Mouse (Mus musculus) frontal cortex, adult 2 months (tissue): Measurements from ENCODE around the gene Tube1. TPM values are rescaled to one million over a fixed set of nuclear protein-coding genes. Genes with fewer than 3 reads are reported as not detected.

Experiments
- DNase-seq, 2 experiments: peaks; one replicate each; pipeline ENCODE4 v3.0.0; 2022; ENCODE audit warnings: low spot score in 1 of 2; ENCODE audit errors: extremely low spot score in 1 of 2
- polyA plus RNA-seq: library from polyadenylated mRNA; depleted of rRNA; stranded (reverse); fragments of >200 nt; gene quantifications from 2 replicates; pipeline ENCODE4 v1.2.3, GENCODE M21; 2012; rRNA removed

Tube1 gene
- polyA plus RNA-seq: 4.3 and 4.4 TPM in 2 replicates

DNA sequence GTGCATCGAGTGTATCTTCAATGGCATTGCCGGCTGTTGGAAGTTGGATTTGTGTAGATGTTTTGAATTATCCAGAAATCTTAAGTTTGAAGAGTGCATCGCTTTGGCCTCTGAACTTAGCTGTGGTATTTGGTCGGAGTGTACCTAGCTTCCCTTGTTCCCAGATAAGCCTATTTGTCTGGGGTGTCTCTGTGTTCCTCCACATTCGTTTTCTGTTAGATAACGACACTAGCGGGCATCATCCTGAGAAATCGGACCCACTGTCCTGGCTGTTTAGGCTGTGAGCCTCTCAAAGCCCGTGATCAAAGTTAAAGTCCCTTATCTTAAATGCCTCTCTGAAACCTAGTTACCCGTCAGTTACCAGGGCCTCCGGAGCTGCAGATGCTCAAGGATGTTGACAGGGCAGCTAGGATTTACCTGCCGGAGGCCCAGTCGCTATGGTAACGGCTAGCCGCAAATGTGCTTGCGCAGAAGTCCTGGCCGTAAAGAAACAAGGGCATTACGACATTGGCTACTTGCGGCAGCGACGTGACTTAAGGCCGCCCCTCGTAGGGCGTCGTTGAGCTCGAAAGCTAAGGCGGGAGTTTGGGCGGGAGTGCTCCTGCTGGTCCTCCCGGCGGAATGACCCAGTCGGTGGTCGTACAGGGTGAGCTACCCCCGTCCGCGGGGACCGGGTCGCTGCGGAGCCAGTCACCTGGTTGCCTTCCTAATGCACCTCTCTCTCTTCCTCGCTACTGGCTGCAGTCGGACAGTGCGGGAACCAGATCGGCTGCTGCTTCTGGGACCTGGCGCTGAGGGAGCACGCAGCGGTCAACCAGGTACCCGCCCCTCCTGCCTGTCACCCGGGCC lies at the start of gene Tube1, which contains the start of gene Fam229b:
TSS of gene Tube1 (plus strand) at position 515 of the 849 bp plus-strand sequence.
TSS of gene Fam229b (minus strand) at position 453 of the 849 bp plus-strand sequence.
- DNase-seq: peak; percentile 95 to 96

DNA sequence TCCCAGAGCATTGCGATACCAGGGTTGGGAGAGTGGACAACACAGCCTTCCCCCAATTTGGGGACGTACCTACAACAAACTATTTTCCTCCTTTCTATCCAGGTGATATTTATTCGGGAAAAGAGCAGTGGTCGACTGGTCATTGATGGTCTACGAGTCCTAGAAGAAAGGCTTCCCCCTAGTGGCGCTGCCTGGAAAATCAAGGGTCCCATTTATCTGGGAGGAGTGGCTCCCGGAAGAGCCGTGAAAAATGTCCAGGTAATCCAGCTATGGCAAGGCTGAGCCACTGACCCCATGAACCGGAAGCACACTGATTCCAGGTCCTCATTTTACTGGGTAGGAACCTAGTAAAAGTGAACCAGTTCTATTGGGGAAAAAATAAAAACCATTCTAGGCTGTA lies 36.8 kb upstream of the Tube1 start:
- DNase-seq: peak in 1 of 2 experiments; percentile 45

DNA sequence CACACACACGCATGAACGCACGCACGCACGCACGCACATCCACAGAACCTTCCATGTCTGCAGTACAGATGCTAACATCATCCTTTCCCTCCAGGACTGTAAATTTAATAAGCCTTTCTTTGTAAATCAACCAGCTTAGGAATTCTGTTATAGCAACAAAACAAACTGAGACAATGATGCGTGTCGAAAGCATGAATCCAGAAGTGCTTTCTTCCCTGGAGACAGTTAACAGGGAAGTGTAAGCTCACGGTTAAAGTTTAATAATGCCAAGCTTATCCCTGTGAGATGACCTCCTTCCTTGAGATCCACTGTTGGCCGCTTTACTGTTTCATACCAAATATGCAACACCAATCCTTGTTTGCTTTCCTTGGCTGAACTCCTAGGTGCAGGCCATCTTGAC lies 35.0 kb upstream of the Tube1 start:
- no peak for DNase-seq

DNA sequence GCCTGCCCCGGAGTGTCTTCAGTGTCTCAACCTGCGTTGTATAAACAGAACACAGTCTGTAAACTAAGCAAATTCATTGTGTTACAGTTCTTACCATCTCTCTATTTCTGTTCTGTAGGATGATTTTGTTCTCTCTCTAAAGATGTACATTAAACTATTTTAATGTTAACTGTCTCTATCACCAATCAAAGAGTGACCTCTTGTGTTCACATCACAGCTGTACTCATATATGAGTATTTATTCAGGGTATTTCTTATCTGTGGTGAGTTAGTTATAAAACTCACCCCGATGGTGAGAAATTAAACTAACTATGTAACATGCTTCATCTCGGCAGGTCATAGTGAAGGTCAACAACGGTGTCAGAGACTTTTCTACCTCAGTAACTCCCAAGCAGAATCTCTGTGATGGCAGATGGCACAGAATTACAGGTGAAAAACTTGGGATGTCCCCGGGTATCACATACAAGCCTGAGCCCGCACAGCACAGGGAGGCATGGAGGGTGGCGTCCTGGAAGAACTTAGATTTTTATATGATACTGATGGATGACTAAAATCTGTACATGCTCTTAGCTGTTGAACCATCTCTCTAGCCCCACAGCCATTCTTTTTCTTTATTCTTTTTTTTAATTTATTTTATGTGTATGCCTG lies 28.9 kb upstream of the Tube1 start:
- DNase-seq: no peak

DNA sequence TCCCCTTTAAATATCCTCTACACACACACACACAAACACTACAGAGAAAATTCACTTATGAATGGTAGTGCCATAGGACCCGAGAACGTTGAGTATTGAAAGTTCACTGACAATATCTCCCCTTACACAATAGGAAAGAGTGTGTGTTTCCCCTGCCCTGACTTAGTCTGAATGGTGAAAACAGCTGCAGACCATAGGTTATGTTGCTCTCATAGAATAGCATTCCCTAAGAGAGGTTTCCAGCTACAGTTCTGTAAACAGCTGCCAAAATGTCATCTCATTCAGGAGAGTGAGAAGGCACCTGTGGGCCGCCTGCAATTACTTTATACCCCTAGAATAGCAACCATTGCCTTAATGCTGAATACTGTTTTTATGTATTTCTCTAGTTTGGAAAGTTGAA lies 27.4 kb upstream of the Tube1 start:
- DNase-seq: no peak

DNA sequence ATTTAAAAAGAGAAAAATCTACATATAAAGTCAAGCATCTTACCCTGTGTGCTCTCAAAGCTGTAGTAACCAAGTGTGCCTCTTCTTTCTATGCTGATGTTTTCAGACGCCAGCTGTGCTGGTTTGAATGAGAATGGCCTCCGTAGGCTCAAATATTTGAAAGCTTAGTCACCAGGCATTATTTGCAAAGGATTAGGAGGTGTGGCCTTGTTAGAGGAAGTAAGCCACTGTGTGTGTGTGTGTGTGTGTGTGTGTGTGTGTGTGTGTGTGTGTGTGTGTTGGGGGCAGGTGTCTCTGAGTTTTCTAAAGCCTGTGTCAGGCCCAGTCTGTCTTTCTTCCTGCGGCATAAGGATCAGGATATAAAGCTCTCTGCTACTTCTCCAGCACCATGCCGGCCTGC lies 26.8 kb upstream of the Tube1 start:
- no peak for DNase-seq

DNA sequence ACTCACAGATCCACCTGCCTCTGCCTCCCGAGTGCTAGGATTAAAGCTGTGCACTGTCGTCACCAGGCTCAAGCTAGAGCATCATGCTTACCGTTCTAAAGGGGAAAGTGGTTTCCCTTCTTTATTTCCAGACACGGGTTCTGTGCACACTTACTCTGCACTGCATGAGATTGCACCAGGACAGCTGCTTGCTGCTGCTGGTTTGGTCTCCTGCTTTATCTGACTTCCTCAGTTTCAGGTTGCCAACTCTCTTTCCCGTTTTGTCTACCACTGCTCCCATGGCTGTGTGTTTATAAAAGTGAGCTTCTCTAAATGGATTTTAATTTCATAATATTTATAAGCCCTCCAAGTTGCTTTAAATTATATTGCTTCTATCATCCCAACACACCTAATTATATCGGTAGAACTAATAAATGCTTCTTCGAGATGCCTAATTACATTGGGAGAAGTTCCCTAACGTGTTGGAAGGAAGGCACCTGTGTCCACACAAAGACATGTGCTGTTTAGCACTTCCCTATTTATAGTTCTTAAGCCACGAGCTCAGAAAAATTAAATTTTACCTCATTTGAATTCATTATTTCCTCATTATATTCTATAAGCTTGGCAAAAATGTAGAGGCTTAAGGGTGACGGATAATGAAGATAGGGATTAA lies 24.8 kb upstream of the Tube1 start:
- no peak for DNase-seq

DNA sequence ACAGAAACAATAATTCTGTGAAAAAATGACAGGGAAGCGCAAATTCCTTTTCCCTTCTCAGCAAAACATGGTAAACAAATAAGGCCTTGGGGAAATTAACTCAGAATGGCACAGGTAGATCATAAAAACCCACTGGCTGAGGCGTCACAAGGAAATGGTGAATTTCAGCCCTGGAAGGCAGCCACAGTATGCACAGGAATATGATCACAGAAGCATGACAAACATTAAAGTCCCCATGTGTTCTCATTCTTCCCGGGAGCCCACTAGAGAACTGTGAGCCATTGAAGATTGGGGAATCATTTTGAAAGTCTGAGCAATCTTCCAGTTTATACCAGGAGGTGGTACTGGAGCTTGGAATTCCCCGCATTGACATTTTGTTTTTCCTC lies 24.3 kb upstream of the Tube1 start:
- no peak for DNase-seq

DNA sequence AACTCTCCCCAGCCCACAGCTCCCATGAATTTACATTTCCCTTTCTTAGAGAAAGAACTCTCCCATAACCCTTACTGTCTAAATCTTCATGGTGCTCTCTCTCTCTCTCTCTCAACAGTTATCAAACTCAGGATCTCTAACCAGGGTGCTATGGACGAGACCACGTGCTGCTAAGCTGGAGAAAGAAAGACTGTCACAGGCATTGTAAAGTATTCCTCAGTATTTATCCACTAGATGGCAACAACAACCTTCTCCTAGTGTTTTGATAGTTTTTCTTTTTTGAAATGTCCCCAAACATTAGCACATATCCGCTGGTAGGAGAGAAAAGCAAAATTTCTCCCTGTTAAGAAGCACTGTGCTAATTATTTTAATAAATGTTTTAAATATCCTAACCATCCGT lies 12.4 kb upstream of the Tube1 start:
- DNase-seq: no peak

DNA sequence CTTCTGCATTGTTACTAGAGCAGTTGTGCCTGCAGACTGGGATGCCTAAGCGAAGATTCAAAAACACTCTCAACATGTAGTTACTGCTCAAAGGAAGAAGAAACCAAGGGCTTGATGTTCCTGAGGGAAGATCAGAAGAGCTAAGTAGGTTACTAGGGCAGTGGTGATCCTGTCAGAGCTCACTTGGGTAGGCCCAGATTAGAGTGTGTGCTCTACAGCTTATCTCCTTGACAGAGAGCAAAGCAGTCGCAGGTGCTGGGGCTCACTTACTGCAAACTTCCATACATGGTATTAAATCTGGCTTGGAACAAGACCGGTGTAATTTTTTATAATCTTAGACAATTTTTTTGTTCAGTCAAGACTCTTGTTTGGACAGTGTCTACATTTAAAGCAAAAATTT lies 4.0 kb downstream of the Tube1 start:
- no peak for DNase-seq

DNA sequence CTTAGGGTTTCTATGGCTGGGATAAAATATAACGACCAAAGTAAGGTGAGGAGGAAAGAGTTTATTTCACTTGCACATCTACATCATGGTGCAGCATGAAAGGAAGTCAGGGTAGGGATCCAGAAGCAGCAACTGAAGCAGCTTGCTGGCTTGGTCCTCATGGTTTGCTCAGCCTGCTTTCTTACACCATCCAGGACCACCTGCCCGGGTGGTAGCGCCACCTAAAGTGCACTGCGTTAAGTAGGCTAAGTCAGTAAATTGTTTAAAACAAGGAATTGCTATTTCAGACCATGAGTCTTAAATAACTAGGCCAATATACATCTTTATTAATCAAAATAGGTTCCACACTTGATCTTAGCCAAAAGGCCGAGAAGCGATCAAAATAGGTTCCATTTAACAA lies 5.0 kb downstream of the Tube1 start:
- DNase-seq: no peak

DNA sequence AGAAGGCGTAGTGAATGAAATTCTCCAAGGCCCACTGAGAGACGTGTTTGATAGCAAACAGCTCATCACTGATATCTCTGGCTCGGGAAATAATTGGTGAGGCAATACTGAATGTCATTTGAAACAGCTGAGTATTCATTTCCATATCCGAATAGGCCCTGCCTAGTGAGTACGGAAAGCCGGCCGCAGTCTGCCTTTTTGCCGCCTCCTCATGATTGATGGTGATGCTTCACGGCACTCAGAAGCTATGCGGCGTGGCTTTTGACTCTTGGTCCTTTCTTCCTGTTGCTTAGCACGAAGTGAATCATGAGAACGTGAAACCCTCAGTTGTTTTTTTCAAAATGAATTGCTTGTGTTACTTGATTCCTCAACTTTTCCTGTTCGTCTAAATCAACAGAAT lies 7.1 kb downstream of the Tube1 start:
- no peak for DNase-seq

DNA sequence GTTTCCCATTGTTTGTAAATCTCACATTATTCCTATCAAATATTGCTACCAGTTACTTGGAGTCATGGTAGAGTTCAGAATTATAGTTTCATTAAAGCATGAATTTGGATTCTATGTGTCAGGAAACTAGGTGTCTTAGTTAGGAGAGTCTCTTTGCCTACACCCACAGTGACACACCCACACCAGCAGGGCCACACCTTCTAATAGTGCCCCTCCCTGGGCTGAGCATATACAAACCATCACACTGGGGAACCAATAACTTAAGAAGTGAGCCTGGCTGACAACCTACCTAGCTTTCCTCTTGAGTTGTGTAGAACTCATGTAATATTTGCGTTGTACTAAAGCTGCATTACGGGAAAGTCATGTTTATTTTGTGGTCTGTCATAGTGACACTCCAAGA lies 7.6 kb downstream of the Tube1 start:
- DNase-seq: no peak

DNA sequence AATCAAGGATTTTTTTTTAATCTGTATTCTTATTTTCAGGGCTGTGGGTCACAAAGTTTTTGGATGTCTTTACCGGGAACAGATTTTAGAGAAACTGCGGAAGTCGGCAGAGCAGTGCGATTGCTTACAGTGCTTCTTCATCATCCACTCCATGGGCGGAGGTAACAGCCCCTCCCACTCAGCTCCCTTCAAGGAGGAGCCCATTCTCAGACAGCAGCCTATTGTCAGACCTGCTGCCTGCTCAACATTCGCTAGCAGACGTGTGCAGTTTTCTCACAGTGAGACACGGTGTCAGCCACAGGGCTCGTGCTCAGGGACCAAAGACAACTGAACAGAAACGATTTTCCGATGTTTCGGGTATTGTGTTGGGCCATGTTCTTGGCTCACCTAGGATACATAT lies 8.4 kb downstream of the Tube1 start:
- DNase-seq: no peak

DNA sequence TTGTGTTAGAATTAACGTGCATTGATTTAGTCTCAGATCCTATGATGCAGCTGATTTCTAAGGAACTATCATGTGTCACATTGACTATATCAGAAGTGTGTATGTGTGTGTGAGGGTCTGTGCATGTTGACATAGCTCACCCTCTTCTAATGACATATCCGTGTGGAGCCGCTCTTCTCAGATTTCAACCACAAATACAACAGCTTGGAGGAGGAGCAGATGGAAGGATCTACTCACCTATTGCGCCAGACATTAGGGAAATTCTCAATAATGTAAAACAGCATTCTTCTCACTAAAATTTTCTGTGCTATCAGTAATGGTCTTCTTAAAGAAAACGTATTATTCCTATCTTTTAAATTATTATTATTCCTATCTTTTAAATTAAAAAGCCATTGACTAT lies 22.9 kb downstream of the Tube1 start:
- DNase-seq: no peak

DNA sequence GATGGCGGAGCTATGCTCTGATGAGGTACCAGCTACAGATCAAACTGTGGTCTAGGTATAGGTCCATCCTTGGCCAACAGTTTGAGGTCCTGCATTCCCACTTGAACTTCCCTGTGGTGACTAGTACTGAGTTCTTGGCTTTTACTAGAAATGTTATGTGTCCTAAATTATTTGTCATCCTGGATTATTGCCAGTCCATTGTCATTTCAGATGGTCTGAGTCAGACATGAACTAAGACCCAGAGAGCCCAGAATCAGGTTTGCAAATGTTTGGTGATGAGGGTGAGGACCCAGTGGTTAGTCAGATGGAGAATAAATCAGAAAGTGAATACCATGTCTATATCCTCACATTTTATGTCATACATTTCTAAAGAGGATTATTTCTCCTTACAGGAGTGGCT lies 23.5 kb downstream of the Tube1 start:
- DNase-seq: no peak

DNA sequence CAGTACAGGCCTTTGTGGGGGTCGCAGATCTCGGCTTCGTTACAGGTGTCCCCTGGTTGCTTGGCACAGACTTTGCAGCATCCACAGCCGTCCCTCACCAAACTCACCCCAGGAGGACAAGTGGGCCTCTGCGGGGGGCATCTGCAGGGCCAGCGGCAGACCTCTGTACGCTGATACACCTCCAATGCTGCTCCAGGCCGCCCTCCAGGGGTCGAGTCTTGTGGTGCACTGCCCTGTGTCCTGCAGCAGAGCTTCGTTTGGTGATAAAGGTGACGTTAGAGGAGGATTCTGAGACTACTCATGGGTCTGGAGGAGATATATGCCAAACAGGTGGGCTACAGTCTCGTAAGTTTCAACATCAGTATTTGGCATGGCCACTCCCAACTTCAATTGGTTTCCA lies 24.5 kb downstream of the Tube1 start:
- no peak for DNase-seq

DNA sequence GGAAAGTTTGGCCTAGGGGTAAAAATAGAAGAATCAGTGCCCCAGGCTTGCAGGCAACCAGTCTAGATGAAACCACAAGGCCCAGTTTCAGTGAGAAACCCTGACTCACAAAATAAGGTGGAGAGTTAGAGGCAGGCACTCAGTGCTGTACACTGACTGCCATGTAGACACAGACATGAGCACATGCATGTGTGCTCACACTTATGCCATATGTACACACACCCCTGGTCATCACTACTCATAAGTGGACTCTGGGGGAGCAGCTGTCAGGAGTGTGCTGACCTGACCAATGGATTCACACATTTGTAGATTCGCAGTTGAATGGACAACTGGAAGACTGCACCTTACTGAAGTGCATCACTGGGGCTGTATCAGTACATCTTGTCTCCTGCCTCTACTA lies 27.6 kb downstream of the Tube1 start:
- no peak for DNase-seq

DNA sequence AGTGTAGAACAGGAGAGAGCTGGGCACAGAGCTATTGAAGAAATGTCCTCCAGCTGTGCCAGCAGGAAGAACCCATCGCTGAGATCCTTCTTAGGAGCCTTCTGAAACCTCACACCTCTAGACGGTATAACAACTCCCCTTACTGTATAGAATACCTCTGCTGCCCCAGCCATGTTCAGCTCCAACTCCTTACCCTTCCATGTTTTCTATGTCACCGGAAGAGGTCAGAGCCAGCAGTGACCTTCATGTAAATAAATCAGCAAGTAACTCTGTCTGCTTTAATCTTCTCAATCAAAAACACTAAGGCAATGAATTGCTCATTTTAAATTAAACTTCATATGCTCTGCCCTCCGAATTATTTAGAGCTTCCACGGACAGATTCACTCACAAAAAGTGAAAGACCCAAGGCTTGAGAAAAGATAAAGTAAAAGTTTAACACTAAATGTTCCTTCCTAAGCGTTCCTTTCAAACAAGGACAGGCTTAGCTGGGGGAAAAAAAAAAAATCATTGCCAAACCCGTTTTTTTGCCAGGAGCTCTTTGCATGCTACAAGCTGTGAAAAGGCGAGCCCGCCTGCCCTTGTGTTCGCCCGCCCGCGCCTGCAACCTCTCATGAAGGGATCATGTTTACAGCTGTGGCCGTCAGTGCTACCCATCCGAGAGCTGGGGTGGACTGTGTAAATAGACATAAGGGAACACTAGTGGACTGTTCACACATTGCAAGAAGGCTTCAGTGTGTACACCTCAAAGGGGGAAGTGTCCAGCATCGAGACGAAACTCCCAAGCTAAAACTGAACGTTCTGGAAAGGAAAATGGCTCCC lies 29.1 kb downstream of the Tube1 start:
- DNase-seq: no peak

DNA sequence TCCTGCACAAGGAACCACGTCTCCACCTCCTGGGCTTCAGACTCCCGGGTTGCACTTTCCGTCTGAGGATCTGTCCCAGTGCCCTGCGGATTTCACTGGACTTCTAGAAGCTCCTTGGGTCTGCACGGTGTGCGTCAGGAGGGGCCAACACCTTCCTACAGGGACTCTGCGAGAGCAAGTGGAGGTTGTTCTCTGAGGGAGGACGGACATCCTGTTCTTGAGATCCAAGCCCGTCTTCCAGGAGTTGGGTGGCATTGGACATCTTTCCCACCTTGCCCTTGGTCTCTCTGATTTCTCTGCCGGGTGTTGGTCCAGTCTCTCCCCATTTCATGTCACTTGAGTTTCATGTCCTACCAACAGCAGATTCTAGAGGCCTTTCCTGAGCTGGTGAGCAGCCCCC lies 29.9 kb downstream of the Tube1 start, which contains the start of gene Ccn6:
TSS of gene Ccn6 (minus strand) at position 101 of the 400 bp plus-strand sequence.
- no peak for DNase-seq

DNA sequence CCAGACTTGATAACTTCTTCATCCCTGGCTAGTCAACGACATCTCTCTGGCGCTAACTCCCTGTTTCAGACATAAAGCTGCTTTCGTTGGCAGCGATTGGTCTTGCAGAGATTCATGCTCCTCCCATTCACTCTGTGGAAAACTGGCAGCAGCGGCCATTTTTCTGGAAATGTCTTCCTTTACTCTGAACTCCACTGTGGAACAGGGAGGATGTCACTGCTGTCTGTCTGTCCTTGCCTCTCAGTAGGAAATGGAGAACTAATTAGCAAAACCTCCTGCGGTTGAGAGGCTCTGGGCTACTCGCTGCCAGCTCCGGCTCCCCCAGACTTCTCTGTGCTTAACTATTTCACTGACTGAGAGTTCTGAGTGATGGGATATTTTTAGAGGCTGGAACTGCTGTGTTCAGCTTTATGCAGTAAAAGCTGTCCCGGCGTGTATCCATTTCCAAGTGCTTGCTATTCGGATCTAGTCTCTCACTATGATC lies 31.9 kb downstream of the Tube1 start:
- peak; percentile 48 to 75 for DNase-seq
